Mouse (Mus musculus) liver, postnatal 0 days (tissue): Measurements from ENCODE around the gene Rbm47.

ENCODE experiments used
- CTCF ChIP-seq: sonication (generic); IDR thresholded peaks from 2 replicates; pipeline ENCODE4 v1.5.1; 2016; ENCODE audit warnings: antibody characterized with exemption, low read depth
- EP300 ChIP-seq: IDR thresholded peaks from 2 replicates; pipeline ENCODE4 v1.6.1; 2016; ENCODE audit warnings: antibody characterized with exemption, low read depth, mild to moderate bottlenecking

DNA sequence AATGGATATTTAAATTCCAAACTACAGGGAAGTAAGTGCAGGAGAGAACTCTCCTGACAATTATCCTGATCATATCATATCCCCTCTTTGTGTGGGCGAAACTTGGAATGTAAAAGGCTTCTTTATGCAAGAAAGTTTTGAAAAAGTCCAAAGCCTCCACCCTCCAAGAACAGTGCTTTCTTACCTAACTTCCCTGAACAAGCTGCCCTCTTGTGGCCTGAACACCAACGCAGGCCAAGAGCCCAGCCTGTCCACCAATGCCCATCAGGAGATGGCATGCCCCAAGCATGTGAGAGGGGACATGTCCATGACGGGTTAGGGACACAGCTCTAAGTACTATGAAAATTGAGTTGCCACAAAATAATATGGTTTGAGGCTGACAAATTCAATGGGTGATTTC, 71.3 kb downstream of the Rbm47 start:
- TF ChIP-seq CTCF = peak; percentile 61
- TF ChIP-seq EP300 = no peak
